Mouse (Mus musculus) embryonic facial prominence, embryonic 12.5 days (tissue): ENCODE results near the gene Timm22. TPM values are rescaled to one million over a fixed set of nuclear protein-coding genes. Genes with fewer than 3 reads are reported as not detected.
A peak's percentile ranks its signal among the peaks of the same experiment; 100 is the strongest.

Experiments
- ATAC-seq: fragments of 200-750 bp; cut with Nextera tagmentation; 2 replicates; pipeline ENCODE4 v1.8.0; 2017; ENCODE audit not compliant: insufficient number of reproducible peaks, insufficient read depth, low FRiP score, low TSS enrichment
- H3K27ac ChIP-seq: fragments of 300-500 bp; sonication (generic); 2 replicates; pipeline ENCODE4 v1.5.1; 2016; ENCODE audit warnings: mild to moderate bottlenecking
- H3K27me3 ChIP-seq: fragments of 300-500 bp; sonication (generic); 2 replicates; pipeline ENCODE4 v1.6.1; 2016; ENCODE audit warnings: mild to moderate bottlenecking, moderate library complexity
- H3K36me3 ChIP-seq: fragments of 300-500 bp; sonication (generic); 2 replicates; pipeline ENCODE4 v1.6.1; 2016; ENCODE audit warnings: mild to moderate bottlenecking
- H3K4me1 ChIP-seq: fragments of 300-500 bp; sonication (generic); 2 replicates; pipeline ENCODE4 v1.6.1; 2016
- H3K4me2 ChIP-seq: fragments of 300-500 bp; sonication (generic); replicated peaks from 2 replicates; pipeline ENCODE4 v1.6.1; 2016; ENCODE audit warnings: mild to moderate bottlenecking, moderate library complexity
- H3K4me3 ChIP-seq: fragments of 300-500 bp; sonication (generic); 2 replicates; pipeline ENCODE4 v1.5.1; 2016; ENCODE audit warnings: mild to moderate bottlenecking
- H3K9ac ChIP-seq: fragments of 300-500 bp; sonication (generic); 2 replicates; pipeline ENCODE4 v1.6.1; 2016; ENCODE audit warnings: mild to moderate bottlenecking, moderate library complexity
- H3K9me3 ChIP-seq: fragments of 300-500 bp; sonication (generic); 2 replicates; pipeline ENCODE4 v1.6.1; 2016; ENCODE audit warnings: mild to moderate bottlenecking, moderate library complexity
- WGBS: fragments of 180-500 bp; shearing (Covaris S2); methylation state at CpG from one replicate; pipeline ENCODE4 v1.1.7; 2016; 5-methylcytosine and 5-hydroxymethylcytosine counted together
- polyA plus RNA-seq: library from polyadenylated mRNA; unstranded; fragments of >200 nt; fragmentation: Nextera tagmentation; extraction: Ambion mirVana; gene quantifications from 2 replicates; pipeline ENCODE4 v1.2.1, GENCODE M21; 2016

Gene Timm22
- polyA plus RNA-seq, 1 experiment from 2014 or later: 142 TPM

DNA sequence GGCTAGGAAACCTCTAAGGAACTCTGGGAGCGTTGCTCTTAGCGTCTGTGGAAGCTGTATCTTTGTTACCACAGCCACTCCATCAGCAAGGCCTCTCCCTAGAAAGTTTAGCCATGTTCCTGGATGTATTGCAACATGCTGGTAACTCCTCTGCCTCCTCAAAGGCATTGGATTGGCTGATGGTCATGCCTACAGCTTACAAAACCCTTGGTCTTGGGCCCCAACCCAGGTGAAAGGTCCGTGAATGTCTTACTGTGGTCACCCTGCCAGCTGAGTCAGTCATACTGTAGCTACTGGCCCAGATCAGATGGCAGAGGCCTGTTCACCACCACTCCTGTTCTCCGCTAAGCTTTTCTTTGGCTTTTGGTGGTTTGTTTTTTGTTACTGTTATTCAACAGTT lies 8.2 kb downstream of the Timm22 start:
- Histone ChIP-seq H3K27me3 (no peaks in the 10 kb centered on the region), H3K9ac (no peak overlapping the region), H3K4me2 (no peak overlapping the region), H3K27ac (no peak overlapping the region), H3K36me3 (peaks cover 74% of the 10 kb centered on the region), H3K4me1 (peaks cover 11% of the 10 kb centered on the region), H3K9me3 (no peaks in the 10 kb centered on the region), H3K4me3 (no peak overlapping the region)
- 92% methylated on average over 4 of the region's 4 CpGs for WGBS
- ATAC-seq: no peak

DNA sequence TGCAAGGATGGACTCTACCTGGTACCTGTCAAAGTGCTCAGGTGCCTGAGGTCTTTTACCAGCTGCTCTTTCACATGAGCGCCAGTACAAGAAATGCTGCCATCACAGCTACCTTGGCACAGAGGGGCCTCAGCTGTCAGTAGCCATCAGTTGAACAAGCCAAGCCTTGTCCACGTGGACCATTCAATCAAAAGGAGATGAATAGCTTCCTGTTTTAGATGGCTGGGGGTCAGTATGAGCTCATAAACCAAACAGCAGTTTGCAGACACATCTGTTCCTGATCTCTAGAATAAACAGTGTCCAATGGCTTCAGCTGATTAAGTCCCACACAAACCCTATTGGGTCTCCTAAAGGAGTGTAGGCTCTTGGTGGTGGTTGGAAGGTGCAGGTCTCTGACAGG lies 9.2 kb downstream of the Timm22 start:
- ATAC-seq: no peak
- peaks cover 11% of the 10 kb centered on the region for H3K4me1 ChIP-seq

DNA sequence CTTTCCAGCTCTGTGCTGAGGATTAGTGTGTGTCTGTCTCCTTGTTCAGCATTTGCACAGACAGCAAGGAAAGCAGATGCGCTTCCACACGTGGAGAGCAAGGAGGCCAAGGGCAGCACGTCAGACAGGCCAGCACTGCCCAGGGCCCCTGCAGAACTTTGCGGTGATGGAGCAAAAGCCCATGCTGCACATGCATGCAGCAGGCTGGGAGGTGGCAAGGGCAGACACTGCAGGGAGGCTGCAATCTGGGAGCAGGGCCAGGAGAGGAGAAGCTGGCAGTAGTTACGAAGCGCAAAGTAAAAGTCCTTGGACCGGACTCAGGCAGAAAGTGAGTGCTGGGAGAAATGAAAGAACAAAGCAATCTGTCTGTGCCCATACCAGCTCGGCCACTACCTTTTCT lies 11.7 kb downstream of the Timm22 start:
- Histone ChIP-seq H3K9me3 (no peaks in the 10 kb centered on the region), H3K4me1 (peaks cover 11% of the 10 kb centered on the region), H3K27ac (no peak overlapping the region), H3K27me3 (no peaks in the 10 kb centered on the region), H3K36me3 (peaks cover 95% of the 10 kb centered on the region), H3K4me3 (no peak overlapping the region), H3K4me2 (no peak overlapping the region), H3K9ac (no peak overlapping the region)
- no peak for ATAC-seq
- 86% methylated on average over 8 of the region's 8 CpGs for WGBS

More for the DNA sequence above, 9.2 kb downstream of the Timm22 start:
- Histone ChIP-seq H3K4me3 (no peak overlapping the region), H3K4me2 (no peak overlapping the region), H3K9ac (no peak overlapping the region), H3K36me3 (peaks cover 81% of the 10 kb centered on the region), H3K27me3 (no peaks in the 10 kb centered on the region), H3K9me3 (no peaks in the 10 kb centered on the region), H3K27ac (peak overlapping the region; percentile 71)
- 31% methylated on average over 2 of the region's 2 CpGs for WGBS

DNA sequence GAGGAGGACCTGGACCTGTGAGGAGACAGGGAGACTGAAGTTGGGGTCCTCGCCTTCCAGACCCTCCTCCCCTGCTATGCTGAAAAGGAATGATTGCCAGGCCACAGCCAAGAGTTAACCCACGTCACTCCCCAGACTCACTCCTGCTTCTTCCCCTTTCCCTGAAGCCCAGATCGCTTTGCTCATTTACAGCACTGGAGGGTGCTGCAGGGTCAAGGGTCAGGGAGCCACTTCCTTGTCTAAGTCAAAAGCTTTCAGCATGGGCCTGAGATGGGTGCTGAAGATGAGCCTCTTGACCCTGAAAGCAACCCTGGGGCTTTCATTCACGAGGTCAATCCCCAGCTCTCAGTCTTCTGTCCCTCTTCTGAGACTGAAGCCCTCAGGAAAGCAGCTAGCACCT lies 12.4 kb downstream of the Timm22 start:
- no peaks in the 10 kb centered on the region for H3K9me3 ChIP-seq
- H3K27ac ChIP-seq: no peak overlapping the region
- no peak overlapping the region for H3K4me2 ChIP-seq
- H3K36me3 ChIP-seq: peaks cover 95% of the 10 kb centered on the region
- H3K27me3 ChIP-seq: no peaks in the 10 kb centered on the region
- peaks cover 11% of the 10 kb centered on the region for H3K4me1 ChIP-seq
- H3K9ac ChIP-seq: no peak overlapping the region
- H3K4me3 ChIP-seq: no peak overlapping the region
- 53% methylated on average over 4 of the region's 4 CpGs for WGBS
- no peak for ATAC-seq

DNA sequence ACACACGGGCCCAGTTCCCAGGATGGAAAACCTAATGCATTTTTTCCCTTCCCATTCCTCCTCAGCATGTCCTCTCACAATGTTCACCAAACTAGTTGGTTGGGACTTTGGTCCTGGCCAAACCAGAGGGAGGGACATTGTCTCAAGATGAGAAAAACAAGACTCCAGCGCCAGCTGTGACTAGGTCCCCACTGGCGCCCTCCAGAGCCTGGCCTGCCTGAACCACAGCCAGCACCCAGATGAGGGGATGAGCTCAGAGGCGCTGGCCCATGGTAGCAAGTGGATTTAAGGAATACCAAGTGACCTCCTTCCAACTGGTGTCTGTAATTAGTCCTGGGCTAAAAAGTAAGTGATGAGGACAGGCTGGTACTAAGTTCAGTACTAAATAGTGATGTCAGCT lies 14.1 kb downstream of the Timm22 start:
- H3K27ac ChIP-seq: no peak overlapping the region
- no peak overlapping the region for H3K4me2 ChIP-seq
- H3K27me3 ChIP-seq: no peaks in the 10 kb centered on the region
- H3K4me3 ChIP-seq: no peak overlapping the region
- H3K4me1 ChIP-seq: peaks cover 7% of the 10 kb centered on the region
- H3K36me3 ChIP-seq: peaks cover 92% of the 10 kb centered on the region
- no peaks in the 10 kb centered on the region for H3K9me3 ChIP-seq
- ATAC-seq: no peak
- no peak overlapping the region for H3K9ac ChIP-seq
- WGBS: 66% methylated on average over 4 of the region's 4 CpGs

DNA sequence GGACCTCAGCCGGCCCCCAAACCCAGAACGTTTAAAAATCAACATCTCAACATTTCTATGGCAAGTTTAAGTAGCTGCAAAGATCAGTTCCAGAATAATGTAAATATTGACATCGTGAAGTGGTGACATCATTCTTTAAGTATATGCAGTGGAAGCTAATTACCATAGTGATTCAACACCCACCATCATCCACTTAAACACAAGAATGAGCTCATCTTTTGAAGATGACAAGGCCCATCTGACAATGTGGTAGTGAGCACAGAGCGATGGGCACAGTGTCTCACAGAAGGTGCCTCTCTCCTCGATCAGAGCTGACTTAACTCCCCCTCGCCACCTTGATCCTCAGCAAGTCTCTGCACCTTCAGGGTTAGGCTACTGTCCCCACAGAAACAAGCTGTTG lies 19.0 kb downstream of the Timm22 start:
- WGBS: 81% methylated on average over 6 of the region's 6 CpGs
- Histone ChIP-seq H3K36me3 (peaks cover 46% of the 10 kb centered on the region), H3K27ac (no peak overlapping the region), H3K4me1 (peaks cover 25% of the 10 kb centered on the region), H3K4me2 (no peak overlapping the region), H3K9me3 (no peaks in the 10 kb centered on the region), H3K4me3 (no peak overlapping the region), H3K9ac (no peak overlapping the region), H3K27me3 (no peaks in the 10 kb centered on the region)
- ATAC-seq: no peak

DNA sequence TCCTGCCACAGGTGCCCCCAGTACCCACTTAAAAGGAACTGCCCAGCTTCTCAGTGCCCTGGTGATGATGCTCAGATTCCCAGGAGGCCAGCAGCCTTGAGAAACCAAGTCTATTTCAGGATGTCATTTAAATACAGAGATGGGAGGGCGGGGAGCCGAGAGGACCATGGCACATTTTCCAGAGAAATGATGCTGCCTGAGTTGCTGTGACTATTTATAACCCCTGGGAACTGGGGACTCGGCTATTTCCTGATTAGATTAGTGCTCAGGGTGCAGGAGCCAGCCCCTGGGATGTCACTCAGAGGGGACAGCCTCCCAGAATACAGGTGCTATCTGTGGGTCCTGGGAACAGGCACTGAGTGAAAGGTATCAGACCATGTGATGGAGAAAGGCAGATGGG lies 21.0 kb downstream of the Timm22 start:
- Histone ChIP-seq H3K36me3 (peaks cover 32% of the 10 kb centered on the region), H3K9me3 (no peaks in the 10 kb centered on the region), H3K4me2 (no peak overlapping the region), H3K4me3 (no peak overlapping the region), H3K9ac (no peak overlapping the region), H3K4me1 (peaks cover 29% of the 10 kb centered on the region), H3K27ac (0 out of 2 replicates have a peak overlapping the region, but pooled peaks have one; percentile 98), H3K27me3 (no peaks in the 10 kb centered on the region)
- no peak for ATAC-seq
- 58% methylated on average over 3 of the region's 3 CpGs for WGBS

DNA sequence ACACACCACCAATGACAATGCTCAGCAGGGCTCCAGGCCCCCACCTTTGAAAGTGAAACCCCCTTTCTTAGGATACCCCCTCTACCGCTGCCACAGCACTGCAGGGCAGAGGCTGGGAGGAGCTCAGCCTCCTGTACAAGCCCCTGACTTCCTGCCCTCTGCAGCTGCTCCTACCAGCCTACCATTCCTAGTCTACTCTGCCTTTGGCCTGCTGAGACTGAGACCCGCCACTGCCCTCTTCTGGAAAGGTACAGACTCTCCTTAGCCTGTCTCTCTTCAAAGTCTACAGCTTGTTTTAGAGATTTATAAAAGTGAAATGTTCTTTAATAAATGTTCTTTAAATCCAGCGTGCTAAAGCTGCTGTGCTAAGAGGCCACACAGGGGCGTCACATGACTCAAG lies 22.3 kb downstream of the Timm22 start:
- H3K36me3 ChIP-seq: peaks cover 19% of the 10 kb centered on the region
- H3K4me2 ChIP-seq: no peak overlapping the region
- no peak for ATAC-seq
- peak overlapping the region; percentile 98 for H3K27ac ChIP-seq
- H3K4me1 ChIP-seq: peaks cover 29% of the 10 kb centered on the region
- 43% methylated on average over 4 of the region's 4 CpGs for WGBS
- no peaks in the 10 kb centered on the region for H3K27me3 ChIP-seq
- H3K9ac ChIP-seq: no peak overlapping the region
- H3K9me3 ChIP-seq: no peaks in the 10 kb centered on the region
- H3K4me3 ChIP-seq: no peak overlapping the region

DNA sequence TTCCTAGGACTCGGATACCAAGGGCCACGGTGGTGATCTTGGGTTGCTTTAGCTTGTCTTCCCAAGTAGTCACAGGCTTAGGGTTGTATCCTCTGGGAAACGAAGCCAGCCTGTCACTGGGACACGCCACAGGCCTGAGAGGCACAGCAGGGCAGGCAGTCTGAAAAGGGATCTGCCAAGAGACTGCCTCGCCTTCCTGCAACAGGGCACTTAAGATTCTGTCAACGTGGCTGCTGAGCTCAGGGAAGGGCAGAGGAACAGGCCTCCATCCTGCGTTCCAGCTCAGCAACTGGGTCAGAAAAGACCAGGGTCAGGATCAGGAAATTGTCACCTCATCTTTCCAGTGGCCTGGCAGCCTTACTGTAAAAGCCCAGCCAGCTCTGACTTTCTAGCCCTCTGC lies 22.8 kb downstream of the Timm22 start:
- H3K4me2 ChIP-seq: no peak overlapping the region
- 29% methylated on average over 7 of the region's 7 CpGs for WGBS

DNA sequence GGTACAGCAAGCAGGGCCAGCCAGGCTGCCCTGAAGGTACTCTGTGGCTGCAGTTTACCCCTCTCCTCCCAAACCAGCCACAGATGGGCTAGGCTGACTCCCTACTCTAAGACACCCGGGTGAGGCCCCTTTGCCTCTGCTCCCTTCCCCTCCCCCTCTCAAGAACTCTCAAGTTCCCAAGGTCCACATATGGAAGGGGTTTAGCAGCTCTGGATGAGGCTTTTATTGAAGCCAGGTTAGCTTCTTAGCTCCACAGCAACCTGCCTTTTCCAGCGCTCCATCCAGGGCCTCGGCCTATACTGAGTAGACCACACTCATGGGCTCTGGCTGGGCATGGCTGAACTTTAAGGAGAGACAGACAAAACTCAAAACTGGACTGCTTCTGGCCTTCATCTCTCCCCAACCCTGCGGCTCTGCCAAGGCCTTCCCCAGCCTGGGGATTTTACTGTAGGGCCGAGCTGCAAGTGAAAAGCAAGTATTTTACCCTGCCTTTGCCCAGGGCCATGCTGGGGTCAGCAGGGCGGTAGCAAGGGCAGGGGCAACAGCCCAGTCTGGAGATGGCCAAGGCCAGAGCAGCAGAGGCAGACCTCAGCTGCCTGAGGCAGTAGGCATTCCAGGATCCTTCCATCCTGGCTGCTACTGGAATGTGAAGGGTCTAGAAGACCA lies 23.3 kb downstream of the Timm22 start:
- WGBS: 30% methylated on average over 6 of the region's 6 CpGs
- H3K27me3 ChIP-seq: no peaks in the 10 kb centered on the region
- no peak overlapping the region for H3K4me3 ChIP-seq
- peak overlapping the region; percentile 98 for H3K27ac ChIP-seq
- H3K36me3 ChIP-seq: peaks cover 12% of the 10 kb centered on the region
- no peak overlapping the region for H3K4me2 ChIP-seq
- H3K4me1 ChIP-seq: peaks cover 35% of the 10 kb centered on the region
- peak overlapping the region; percentile 44 for H3K9ac ChIP-seq
- peak; percentile 83 for ATAC-seq
- no peaks in the 10 kb centered on the region for H3K9me3 ChIP-seq

More for the DNA sequence above, 22.8 kb downstream of the Timm22 start:
- peaks cover 30% of the 10 kb centered on the region for H3K4me1 ChIP-seq
- H3K9me3 ChIP-seq: no peaks in the 10 kb centered on the region
- H3K4me3 ChIP-seq: no peak overlapping the region
- peaks cover 15% of the 10 kb centered on the region for H3K36me3 ChIP-seq
- H3K27me3 ChIP-seq: no peaks in the 10 kb centered on the region
- ATAC-seq: no peak
- peak overlapping the region; percentile 44; the same call in 1 of the 2 replicates for H3K9ac ChIP-seq
- peak overlapping the region; percentile 98 for H3K27ac ChIP-seq

DNA sequence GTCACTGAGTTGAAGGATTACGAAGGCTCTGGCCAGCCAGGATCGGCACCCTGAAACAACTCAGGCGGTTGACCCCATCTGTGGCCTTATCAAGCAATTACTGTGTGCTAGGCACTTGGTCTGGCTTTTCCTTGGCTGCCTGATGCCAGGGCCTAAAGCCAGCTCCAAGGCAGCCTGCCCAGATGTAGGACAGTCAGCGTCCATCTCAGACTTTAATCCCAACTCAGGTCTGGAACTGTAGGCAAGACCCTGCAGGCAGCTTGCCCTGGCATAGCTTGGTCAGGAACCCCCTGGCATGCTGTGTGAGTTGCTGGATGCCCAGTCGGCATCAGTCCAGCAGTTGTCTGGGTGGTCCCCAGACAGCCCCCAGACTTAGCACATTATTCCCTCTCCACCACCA lies 29.3 kb downstream of the Timm22 start:
- peak overlapping the region; percentile 73 for H3K4me2 ChIP-seq
- H3K27me3 ChIP-seq: no peaks in the 10 kb centered on the region
- ATAC-seq: no peak
- peaks cover 56% of the 10 kb centered on the region for H3K4me1 ChIP-seq
- peak overlapping the region; percentile 91; the same call in 1 of the 2 replicates for H3K27ac ChIP-seq
- 75% methylated on average over 5 of the region's 5 CpGs for WGBS
- no peaks in the 10 kb centered on the region for H3K9me3 ChIP-seq
- 0 out of 2 replicates have a peak, but pooled peaks cover 15% of the 10 kb centered on the region for H3K36me3 ChIP-seq
- H3K9ac ChIP-seq: 0 out of 2 replicates have a peak overlapping the region, but pooled peaks have one; percentile 62
- peak overlapping the region; percentile 40 for H3K4me3 ChIP-seq

DNA sequence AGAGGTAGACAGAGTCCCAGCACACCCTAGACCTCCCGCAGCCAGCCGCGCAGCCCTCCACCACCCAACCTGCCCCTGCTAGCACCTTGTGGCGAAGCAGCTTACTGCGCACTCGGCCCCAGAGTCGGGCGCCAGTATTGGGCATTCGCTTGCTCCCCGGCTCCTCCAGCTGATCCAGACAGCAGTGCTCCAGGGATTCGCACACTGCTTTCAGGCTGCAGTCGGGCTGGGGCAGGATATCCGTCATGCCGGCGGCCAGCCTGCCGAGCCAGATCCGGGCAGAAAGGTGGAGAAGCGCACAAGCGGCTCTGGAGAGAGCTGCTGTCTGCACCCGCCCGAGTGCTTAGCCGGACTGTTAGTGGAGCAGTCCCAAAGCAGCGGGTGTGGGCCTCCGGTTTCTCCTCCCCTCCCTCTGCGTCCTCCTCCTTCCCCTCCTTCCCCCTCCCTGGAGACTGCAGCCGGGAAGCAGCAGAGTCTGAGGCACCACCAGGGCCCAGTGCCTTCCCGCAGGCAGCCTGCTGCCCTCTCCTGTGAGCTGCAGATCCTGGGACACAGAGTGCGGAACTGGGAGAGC lies 30.2 kb downstream of the Timm22 start:
- Histone ChIP-seq H3K36me3 (0 out of 2 replicates have a peak, but pooled peaks cover 15% of the 10 kb centered on the region), H3K27me3 (no peaks in the 10 kb centered on the region), H3K27ac (peak overlapping the region; percentile 91), H3K4me1 (peaks cover 62% of the 10 kb centered on the region), H3K9ac (peak overlapping the region; percentile 62), H3K4me2 (peak overlapping the region; percentile 73), H3K4me3 (peak overlapping the region; percentile 40), H3K9me3 (no peaks in the 10 kb centered on the region)
- ATAC-seq: peak; percentile 75
- WGBS: 4% methylated on average over 28 of the region's 28 CpGs
